Mouse (Mus musculus) MEL (cell line): ENCODE data around the gene Gm48551. TPM values are rescaled to one million over a fixed set of nuclear protein-coding genes. Genes with fewer than 3 reads are reported as not detected.

Experiments used
- DNase-seq: peaks from one replicate; pipeline ENCODE4 v3.0.0; 2011; ENCODE audit warnings: low read depth, low spot score
- H3K27ac ChIP-seq: 2 replicates; pipeline ENCODE4 v1.5.1; 2012; ENCODE audit warnings: low read depth, mild to moderate bottlenecking, control low read depth, low read length, moderate library complexity; ENCODE audit not compliant: control insufficient read depth
- H3K27me3 ChIP-seq, 2 experiments: fragments of 150-350 bp in 1 of 2; sonication (generic) in 1 of 2; 2 replicates each; pipeline ENCODE4 v1.6.1; 2012; ENCODE audit warnings: low read length in 2 of 2, mild to moderate bottlenecking in 2 of 2, improper control_type of control experiment in 1 of 2, moderate library complexity in 1 of 2; ENCODE audit not compliant: insufficient read depth in 2 of 2, control insufficient read depth in 1 of 2
- H3K36me3 ChIP-seq, 2 experiments: 2 replicates each; pipeline ENCODE4 v1.6.1; 2012 to 2014; ENCODE audit warnings: low read length in 2 of 2, improper control_type of control experiment in 1 of 2, inconsistent platforms in 1 of 2, mild to moderate bottlenecking in 1 of 2; ENCODE audit not compliant: insufficient read depth in 2 of 2, control insufficient read depth in 1 of 2
- H3K4me1 ChIP-seq, 2 experiments: fragments of 150-350 bp in 1 of 2; sonication (generic) in 1 of 2; 2 replicates each; pipeline ENCODE4 v1.6.1; 2012; ENCODE audit warnings: low read length in 2 of 2, improper control_type of control experiment in 1 of 2, mild to moderate bottlenecking in 1 of 2; ENCODE audit not compliant: insufficient read depth in 2 of 2, control insufficient read depth in 1 of 2
- H3K4me3 ChIP-seq, 2 experiments: fragments of 150-350 bp in 1 of 2; sonication (generic) in 1 of 2; 2 replicates each; pipeline ENCODE4 v1.5.1; 2012; ENCODE audit warnings: low read depth in 2 of 2, low read length in 2 of 2, mild to moderate bottlenecking in 2 of 2, moderate library complexity in 2 of 2, control low read depth in 1 of 2, improper control_type of control experiment in 1 of 2; ENCODE audit not compliant: control insufficient read depth in 1 of 2, insufficient read depth in 1 of 2
- H3K79me2 ChIP-seq: 2 replicates; pipeline ENCODE4 v1.6.1; 2012; ENCODE audit warnings: mild to moderate bottlenecking, low read length, moderate library complexity; ENCODE audit not compliant: control insufficient read depth, poor library complexity, insufficient read depth
- H3K9ac ChIP-seq: 2 replicates; pipeline ENCODE4 v1.6.1; 2012; ENCODE audit warnings: low read depth, mild to moderate bottlenecking, control low read depth, low read length, moderate library complexity; ENCODE audit not compliant: control insufficient read depth, poor library complexity, severe bottlenecking
- H3K9me3 ChIP-seq: fragments of 150-350 bp; sonication (generic); replicated peaks from 2 replicates; pipeline ENCODE4 v1.6.1; 2012; ENCODE audit warnings: mild to moderate bottlenecking, low read length, improper control_type of control experiment, moderate library complexity; ENCODE audit not compliant: insufficient read depth
- CHD1 ChIP-seq: IDR thresholded peaks from 2 replicates; pipeline ENCODE4 v1.6.1; 2012; ENCODE audit warnings: low read depth, mild to moderate bottlenecking, inconsistent platforms, low read length, improper control_type of control experiment
- CHD2 ChIP-seq: IDR thresholded peaks from 2 replicates; pipeline ENCODE4 v1.6.1; 2011; ENCODE audit warnings: low read length, improper control_type of control experiment
- CTCF ChIP-seq, 3 experiments: IDR thresholded peaks in 2 of 3; conservative IDR thresholded peaks in 1 of 3; 2 replicates each; pipeline ENCODE4 v1.5.1; 2011 to 2012; ENCODE audit warnings: low read length in 3 of 3, low read depth in 2 of 3, mild to moderate bottlenecking in 2 of 3, improper control_type of control experiment in 1 of 3, inconsistent platforms in 1 of 3, mixed read lengths in 1 of 3, moderate library complexity in 1 of 3; ENCODE audit not compliant: control insufficient read depth in 1 of 3, insufficient read depth in 1 of 3, poor library complexity in 1 of 3, severe bottlenecking in 1 of 3
- ELF1 ChIP-seq: IDR thresholded peaks from 2 replicates; pipeline ENCODE4 v1.6.1; 2014; ENCODE audit warnings: low read depth, mild to moderate bottlenecking, inconsistent platforms, low read length, improper control_type of control experiment, moderate library complexity
- EP300 ChIP-seq, 2 experiments: IDR thresholded peaks; 2 replicates each; pipeline ENCODE4 v1.6.1; 2011; ENCODE audit warnings: improper control_type of control experiment in 2 of 2, low read length in 2 of 2, low read depth in 1 of 2, mild to moderate bottlenecking in 1 of 2
- GABPA ChIP-seq: IDR thresholded peaks from 2 replicates; pipeline ENCODE4 v1.6.1; 2012; ENCODE audit warnings: low read depth, mild to moderate bottlenecking, inconsistent platforms, low read length, improper control_type of control experiment, moderate library complexity
- HCFC1 ChIP-seq: IDR thresholded peaks from 2 replicates; pipeline ENCODE4 v1.6.1; 2012; ENCODE audit warnings: low read depth, mild to moderate bottlenecking, inconsistent platforms, low read length, improper control_type of control experiment, moderate library complexity
- JUND ChIP-seq: IDR thresholded peaks from 2 replicates; pipeline ENCODE4 v1.6.1; 2011; ENCODE audit warnings: low read depth, mild to moderate bottlenecking, improper control_type of control experiment, low read length
- MAFK ChIP-seq: IDR thresholded peaks from 2 replicates; pipeline ENCODE4 v1.6.1; 2011; ENCODE audit warnings: low read depth, mild to moderate bottlenecking, low read length, improper control_type of control experiment, borderline replicate concordance
- MAX ChIP-seq: IDR thresholded peaks from 2 replicates; pipeline ENCODE4 v1.6.1; 2011; ENCODE audit warnings: low read length, improper control_type of control experiment
- MAZ ChIP-seq: IDR thresholded peaks from 2 replicates; pipeline ENCODE4 v1.6.1; 2012; ENCODE audit warnings: low read depth, mild to moderate bottlenecking, inconsistent platforms, low read length, improper control_type of control experiment
- MXI1 ChIP-seq: IDR thresholded peaks from 2 replicates; pipeline ENCODE4 v1.6.1; 2011; ENCODE audit warnings: mild to moderate bottlenecking, low read depth, low read length, improper control_type of control experiment
- NELFE ChIP-seq: IDR thresholded peaks from 2 replicates; pipeline ENCODE4 v1.6.1; 2011; ENCODE audit warnings: low read depth, low read length, improper control_type of control experiment
- NRF1 ChIP-seq: IDR thresholded peaks from 2 replicates; pipeline ENCODE4 v1.6.1; 2014; ENCODE audit warnings: low read depth, mild to moderate bottlenecking, inconsistent platforms, low read length, improper control_type of control experiment, moderate library complexity; ENCODE audit not compliant: poor library complexity, insufficient read depth, severe bottlenecking
- POLR2A ChIP-seq, 2 experiments: IDR thresholded peaks; 2 replicates each; pipeline ENCODE4 v1.6.1; 2011 to 2012; ENCODE audit warnings: low read length in 2 of 2, mild to moderate bottlenecking in 2 of 2, control low read depth in 1 of 2, improper control_type of control experiment in 1 of 2, low read depth in 1 of 2, moderate library complexity in 1 of 2; ENCODE audit not compliant: control insufficient read depth in 1 of 2, insufficient read depth in 1 of 2, poor library complexity in 1 of 2
- POLR2AphosphoS2 ChIP-seq: IDR thresholded peaks from 2 replicates; pipeline ENCODE4 v1.6.1; 2011; ENCODE audit warnings: low read length, improper control_type of control experiment
- SIN3A ChIP-seq: IDR thresholded peaks from 2 replicates; pipeline ENCODE4 v1.6.1; 2012; ENCODE audit warnings: low read length, improper control_type of control experiment, inconsistent platforms
- TAL1 ChIP-seq: IDR thresholded peaks from 2 replicates; pipeline ENCODE4 v1.6.1; 2012; ENCODE audit warnings: mild to moderate bottlenecking, inconsistent platforms, low read length, moderate library complexity, mixed read lengths
- TCF12 ChIP-seq: IDR thresholded peaks from 2 replicates; pipeline ENCODE4 v1.6.1; 2014; ENCODE audit warnings: low read depth, mild to moderate bottlenecking, inconsistent platforms, low read length, improper control_type of control experiment, moderate library complexity
- USF1 ChIP-seq: IDR thresholded peaks from 2 replicates; pipeline ENCODE4 v1.6.1; 2014; ENCODE audit warnings: low read depth, mild to moderate bottlenecking, inconsistent platforms, low read length, improper control_type of control experiment, moderate library complexity
- ZMIZ1 ChIP-seq: IDR thresholded peaks from 2 replicates; pipeline ENCODE4 v1.6.1; 2012; ENCODE audit warnings: low read depth, mild to moderate bottlenecking, inconsistent platforms, low read length, improper control_type of control experiment, moderate library complexity
- ZNF384 ChIP-seq: IDR thresholded peaks from 2 replicates; pipeline ENCODE4 v1.6.1; 2012; ENCODE audit warnings: low read depth, mild to moderate bottlenecking, inconsistent platforms, low read length, improper control_type of control experiment
- polyA plus RNA-seq, 2 experiments: library from polyadenylated mRNA; stranded (reverse) in 1 of 2; unstranded in 1 of 2; fragments of >175 nt in 1 of 2; fragments of >200 nt in 1 of 2; gene quantifications; 2 replicates each; pipeline versions ENCODE4 v1.2.1 to v1.2.4; 2012; ENCODE audit warnings: low replicate concordance in 2 of 2, low read depth in 1 of 2; ENCODE audit not compliant: insufficient read length in 2 of 2, insufficient read depth in 1 of 2, missing spikeins in 1 of 2
- total RNA-seq: library from RNA; depleted of rRNA; stranded (reverse); fragments of 300-350 nt; gene quantifications from 2 replicates; pipeline ENCODE4 v1.2.3, GENCODE M21; 2012

Gm48551 gene
- total and polyA plus RNA-seq, 3 experiments = 0.62 to 2.6 TPM; not detected in 1

DNA sequence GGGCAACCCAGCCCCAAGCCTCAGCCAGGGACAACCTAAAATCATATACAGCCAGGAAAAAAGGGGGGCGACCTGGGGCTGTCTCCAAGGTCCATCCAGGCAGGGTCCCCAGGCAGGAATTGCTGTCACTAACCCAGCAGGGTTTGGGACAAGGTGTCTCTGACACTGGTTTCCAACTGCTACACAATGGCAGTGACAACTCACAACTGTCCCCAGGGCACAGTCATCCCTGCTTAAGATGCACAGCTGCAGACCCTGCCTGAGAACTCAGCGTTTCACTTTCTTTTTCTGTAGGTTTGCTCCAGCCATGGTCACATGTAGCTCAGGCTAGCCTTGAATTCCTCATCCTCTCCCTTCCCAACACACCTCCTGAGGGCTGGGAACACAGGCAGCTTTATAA is 44.8 kb downstream of the Gm48551 start:
- no peak for DNase-seq
- Histone ChIP-seq H3K27ac (no peak overlapping the region), H3K9me3 (no peaks in the 10 kb centered on the region), H3K79me2 (peaks cover 7% of the 10 kb centered on the region), H3K9ac (no peak overlapping the region), H3K27me3 (no peaks in the 10 kb centered on the region), H3K4me3 (peak overlapping the region; percentile 14 to 32; a peak in 2 of 4 replicates), H3K36me3 (peaks cover 0 to 3% of the 10 kb centered on the region in 2 experiments; a peak in 1 of 4 replicates), H3K4me1 (peaks cover 0 to 17% of the 10 kb centered on the region in 2 experiments; a peak in 2 of 4 replicates)
- no peak for TF ChIP-seq TAL1
- no peak for TF ChIP-seq JUND

DNA sequence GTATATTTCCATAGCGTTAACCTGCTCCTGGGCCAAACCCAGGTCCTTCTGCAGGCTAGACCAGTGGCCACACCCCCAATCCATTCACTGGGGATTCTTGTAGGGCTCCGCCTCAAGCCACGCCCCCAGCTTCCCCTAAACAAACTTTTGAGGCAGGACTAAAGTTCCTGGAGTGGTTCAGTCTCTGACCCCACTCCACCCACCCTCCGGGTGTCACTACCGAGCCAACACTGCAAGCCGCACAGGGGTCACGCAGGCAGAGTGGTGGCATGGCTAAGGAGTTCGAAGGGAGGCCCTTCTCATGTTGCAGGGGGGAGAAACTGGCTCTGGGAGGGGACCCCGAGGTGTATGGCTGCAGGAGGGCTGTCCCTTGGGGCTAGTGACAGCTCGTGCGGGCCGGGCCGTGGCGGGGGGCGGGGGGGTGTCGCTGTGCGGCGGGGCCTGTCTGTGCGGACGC is 45.4 kb downstream of the Gm48551 start:
- peak; percentile 96 for DNase-seq
- peaks cover 0 to 3% of the 10 kb centered on the region in 2 experiments; a peak in 1 of 4 replicates for H3K36me3 ChIP-seq
- H3K4me3 ChIP-seq = peak overlapping the region; percentile 63 to 75
- TF ChIP-seq TAL1 = no peak
- 0 out of 2 replicates have a peak, but pooled peaks have one; percentile 50 for TF ChIP-seq CHD1
- TF ChIP-seq HCFC1 = no peak
- no peak for TF ChIP-seq CHD2
- peak; percentile 68 for TF ChIP-seq MAZ
- 0 out of 2 replicates have a peak, but pooled peaks have one; percentile 16 for TF ChIP-seq ELF1
- TF ChIP-seq MAX = peak; percentile 28
- TF ChIP-seq TCF12 = 0 out of 2 replicates have a peak, but pooled peaks have one; percentile 20
- no peak for TF ChIP-seq ZNF384
- TF ChIP-seq POLR2A (IDR thresholded peaks at IDR 0.05; ENCODE audit: control insufficient read depth in 1 of 2, insufficient read depth in 1 of 2, low read depth in 1 of 2, low read length in 2 of 2, poor library complexity in 1 of 2) = peak in 1 of 2 experiments; percentile 46; a peak in 1 of 4 replicates
- TF ChIP-seq ZMIZ1 = peak; percentile 43; the same call in 1 of the 2 replicates
- TF ChIP-seq NRF1 = no peak
- peak; percentile 39; the same call in 1 of the 2 replicates for TF ChIP-seq POLR2AphosphoS2
- peak; percentile 28; the same call in 1 of the 2 replicates for TF ChIP-seq NELFE
- TF ChIP-seq MAFK = no peak
- TF ChIP-seq EP300 (IDR thresholded peaks at IDR 0.05; ENCODE audit: low read depth in 1 of 2, low read length in 2 of 2) = no peak
- no peak for TF ChIP-seq GABPA
- TF ChIP-seq SIN3A = peak; percentile 84
- no peak for TF ChIP-seq CTCF (IDR thresholded peaks at IDR 0.05 in 2 of 3, conservative IDR thresholded peaks at IDR 0.05 in 1 of 3; ENCODE audit: control insufficient read depth in 1 of 3, insufficient read depth in 1 of 3, low read depth in 2 of 3, low read length in 3 of 3, poor library complexity in 1 of 3, severe bottlenecking in 1 of 3)
- TF ChIP-seq USF1 = no peak
- peak; percentile 60 for TF ChIP-seq MXI1
- TF ChIP-seq, all 39 proteins: peak for 11
- H3K27ac ChIP-seq = peak overlapping the region; percentile 75
- no peaks in the 10 kb centered on the region for H3K9me3 ChIP-seq
- no peaks in the 10 kb centered on the region for H3K27me3 ChIP-seq
- peaks cover 7% of the 10 kb centered on the region for H3K79me2 ChIP-seq
- peaks cover 0 to 21% of the 10 kb centered on the region in 2 experiments; a peak in 2 of 4 replicates for H3K4me1 ChIP-seq
- H3K9ac ChIP-seq = peak overlapping the region; percentile 75
